9 mouse cellular contexts compared by ENCODE assay signal in the genomic region with DNA sequence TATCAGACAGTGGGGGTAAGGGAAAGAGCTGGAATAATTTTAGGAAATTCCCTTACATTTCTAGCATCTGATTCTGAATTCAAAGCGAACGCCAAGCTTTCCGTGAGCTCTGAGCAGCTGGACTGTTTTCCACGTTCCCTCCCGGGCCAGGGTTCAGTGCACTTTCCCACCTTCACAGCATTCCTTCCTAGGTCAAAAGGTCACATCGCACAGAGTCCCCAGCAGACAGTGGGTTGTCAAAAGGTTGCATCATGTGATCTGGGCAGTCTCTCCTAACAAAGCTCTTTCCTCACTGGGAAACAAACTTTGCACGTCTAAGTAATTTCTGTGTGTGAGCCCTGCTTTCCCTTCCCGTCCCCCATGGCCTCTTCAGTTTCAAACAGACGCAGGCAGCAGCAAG. TPM values are rescaled to one million over a fixed set of nuclear protein-coding genes. Genes with fewer than 3 reads are reported as not detected.
A peak's percentile ranks its signal among the peaks of the same experiment; 100 is the strongest.
DNase-seq lines count a peak whose midpoint lies in the region; ATAC-seq and TF ChIP-seq lines count a peak whose summit lies in the region.
"Had no signal": no experiment of that assay in that cellular context is flagged by ENCODE, and none has a peak within 500 bp of the region (broad histone marks: within the 10 kb centered on the region; RNA-seq: fewer than 3 reads in every experiment).

No protein-coding gene starts in this region.

- peak; percentile 42; the same call in 1 of the 2 replicates for ATAC-seq in lung, embryonic 15.5 days (ENCODE audit: borderline replicate concordance, extremely low read depth, low FRiP score, low TSS enrichment)
- peak; percentile 54; the same call in 1 of the 2 replicates for ATAC-seq in lung, postnatal 0 days

- no peaks in the 10 kb centered on the region for H3K27me3 ChIP-seq in lung, embryonic 15.5 days
- H3K27me3 ChIP-seq in lung, postnatal 0 days (replicated peaks; ENCODE audit: insufficient read depth, low read length), result no peaks in the 10 kb centered on the region

- H3K4me2 ChIP-seq in lung, embryonic 15.5 days, result no peak overlapping the region
- no peak overlapping the region for H3K4me2 ChIP-seq in lung, postnatal 0 days (replicated peaks; ENCODE audit: low read depth, low read length)

- no peak for TF ChIP-seq EP300 in lung, postnatal 0 days (IDR thresholded peaks at IDR 0.05)

- H3K4me1 ChIP-seq in lung, embryonic 15.5 days, result peaks cover 16% of the 10 kb centered on the region
- peaks cover 6% of the 10 kb centered on the region; the same call in 1 of the 2 replicates for H3K4me1 ChIP-seq in lung, postnatal 0 days (ENCODE audit: insufficient read depth, low read depth, low read length)

- H3K9ac ChIP-seq in lung, embryonic 15.5 days, result no peak overlapping the region
- no peak overlapping the region for H3K9ac ChIP-seq in lung, postnatal 0 days (replicated peaks; ENCODE audit: low read depth)

- H3K27ac ChIP-seq in lung, embryonic 15.5 days, result no peak overlapping the region
- H3K27ac ChIP-seq in lung, postnatal 0 days (ENCODE audit: low read length), result no peak overlapping the region

- TF ChIP-seq CTCF in lung, postnatal 0 days (IDR thresholded peaks at IDR 0.05), result no peak

- H3K4me3 ChIP-seq in lung, embryonic 15.5 days, result no peak overlapping the region
- no peak overlapping the region for H3K4me3 ChIP-seq in lung, postnatal 0 days (ENCODE audit: low read depth, low read length)

- no peak for DNase-seq in lung, adult 18-20 months
- peak; percentile 53 for DNase-seq in kidney, adult 18-20 months
- DNase-seq in lung, postnatal 0 days (ENCODE audit: low spot score), result peak; percentile 51
- DNase-seq in cerebellum, adult 9-10 months, result no peak
- DNase-seq in left cerebral cortex, adult 8-10 months (ENCODE audit: low spot score in 2 of 2), result no peak
- no peak for DNase-seq in thymus, postnatal 10 days (ENCODE audit: low spot score in 2 of 2)
- DNase-seq in ovary, postnatal 10 days (ENCODE audit: low spot score), result no peak
- DNase-seq: gastrocnemius, postnatal 36 days had no signal

- H3K36me3 ChIP-seq in lung, embryonic 15.5 days, result no peaks in the 10 kb centered on the region
- no peaks in the 10 kb centered on the region for H3K36me3 ChIP-seq in lung, postnatal 0 days (ENCODE audit: insufficient read depth, low read length)

- 21% methylated on average over 9 of the region's 9 CpGs for WGBS in lung, embryonic 15.5 days
- 21% methylated on average over 9 of the region's 9 CpGs for WGBS in lung, postnatal 0 days

- H3K9me3 ChIP-seq in lung, embryonic 15.5 days, result no peaks in the 10 kb centered on the region
- no peaks in the 10 kb centered on the region for H3K9me3 ChIP-seq in lung, postnatal 0 days (ENCODE audit: low read length)

RNA-seq across cellular contexts. Expression of a gene that starts 44.6 kb away (rescaled TPM):
- polyA plus RNA-seq in lung, embryonic 15.5 days (2015; fragmentation: Nextera tagmentation; extraction: Ambion mirVana), result 24.4 and 25.8 TPM in 2 replicates
- polyA plus RNA-seq in lung, postnatal 0 days (2015; fragmentation: Nextera tagmentation; extraction: Ambion mirVana), result 12.0 and 16.2 TPM in 2 replicates
- 100 to 1,000 TPM; 141 to 190 (median 171) TPM for total RNA-seq in left cerebral cortex, adult 8-10 months (2022)

Comparison
In these comparisons a context has a peak if more than half of its experiments do, and no peak if none do; other contexts are left out.
1. DNase-seq: peak in kidney, adult 18-20 months (single experiment) and lung, postnatal 0 days (single experiment); none in lung, adult 18-20 months (0 of 2), cerebellum, adult 9-10 months (single experiment), left cerebral cortex, adult 8-10 months (0 of 2), thymus, postnatal 10 days (0 of 2) and ovary, postnatal 10 days (single experiment).